Mouse (Mus musculus): ENCODE results near the gene Nhsl2.
"Not testable (repeated sequence)": the region's sequence is repeated elsewhere in the genome, so short reads cannot be mapped to it uniquely, and the experiment has no call there.

Gene Nhsl2

GRCm38 (mm10) chrX:102081573-102082279 is 232.5 kb downstream of the Nhsl2 start:
- DNase-seq (ENCODE audit: low spot score in 2 of 2) = no peak

DNA sequence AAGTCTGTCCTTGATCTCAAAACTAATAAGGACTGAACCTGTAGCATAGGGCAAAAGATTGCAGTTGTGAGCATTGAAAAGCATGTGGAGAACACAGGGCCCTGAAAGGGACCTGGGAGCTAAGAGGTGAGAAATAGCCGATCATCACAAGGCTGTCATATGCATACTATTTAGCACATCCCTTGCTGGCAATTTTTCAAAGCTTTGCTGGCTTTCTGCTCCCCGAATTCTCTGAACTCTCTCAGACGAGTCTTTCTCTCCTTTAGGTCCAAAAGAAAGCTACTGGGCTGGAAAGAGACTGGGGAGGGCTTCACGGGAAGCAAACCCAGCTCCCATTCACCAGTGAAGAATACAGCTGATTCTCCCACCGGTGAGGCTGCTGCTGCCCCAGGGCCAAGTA is 233.2 kb downstream of the Nhsl2 start:
- DNase-seq (ENCODE audit: low spot score in 2 of 2) = no peak

DNA sequence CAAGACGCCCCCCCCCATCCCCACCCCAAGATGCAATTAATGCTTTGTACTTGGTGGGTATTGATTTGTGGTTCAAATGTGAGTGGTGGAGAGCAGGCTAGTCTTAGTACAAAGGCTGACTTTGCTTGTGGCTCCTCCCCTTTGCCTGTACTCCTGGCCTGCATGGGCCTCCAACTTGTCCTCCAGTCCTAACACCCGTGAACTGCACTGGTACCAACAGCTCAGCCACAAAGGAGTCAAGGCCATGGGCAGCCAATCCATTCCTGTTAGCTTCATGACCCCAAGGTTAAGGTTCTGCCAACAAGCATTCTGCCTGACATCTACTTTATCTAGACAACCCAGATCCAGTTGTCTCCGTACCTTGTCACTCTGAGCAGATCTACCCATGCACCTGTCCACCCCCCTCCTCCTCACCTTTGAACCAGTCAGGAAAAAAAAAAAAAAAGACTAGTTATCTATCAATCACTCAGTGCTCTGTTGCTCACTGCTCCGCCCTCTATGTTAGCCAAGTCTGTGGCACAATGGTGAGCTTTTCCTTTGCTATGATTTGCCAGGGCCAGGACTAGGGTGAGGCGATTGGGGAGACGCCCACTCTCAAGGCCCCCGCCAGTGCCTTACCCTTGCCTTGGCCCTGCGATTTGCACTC is 236.7 kb downstream of the Nhsl2 start:
- no peak for DNase-seq (ENCODE audit: low spot score in 2 of 2)

DNA sequence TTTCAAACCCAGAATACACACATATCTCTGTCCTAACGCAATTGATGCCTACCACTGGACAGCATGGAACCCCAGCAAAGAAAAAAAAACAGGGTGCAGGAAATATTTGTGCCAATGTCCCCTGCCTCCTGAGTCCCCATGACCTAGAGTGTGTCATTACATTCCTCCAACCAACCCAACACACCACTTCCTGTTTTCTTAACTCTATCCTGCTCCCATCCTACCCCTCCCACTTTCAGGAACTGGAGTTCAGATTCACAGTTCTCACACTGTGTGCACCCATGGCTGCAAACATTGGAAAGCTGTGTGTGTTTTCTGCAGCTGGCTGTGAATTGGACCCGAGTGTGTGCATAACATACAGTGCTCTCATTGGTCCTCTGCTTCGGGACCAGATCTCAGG is 241.4 kb downstream of the Nhsl2 start:
- no peak for DNase-seq (ENCODE audit: low spot score in 2 of 2)

- no peak for DNase-seq (ENCODE audit: low spot score in 2 of 2)
These were observed 245.3 kb downstream of the Nhsl2 start for GRCm38 (mm10) chrX:102094381-102094904.

DNA sequence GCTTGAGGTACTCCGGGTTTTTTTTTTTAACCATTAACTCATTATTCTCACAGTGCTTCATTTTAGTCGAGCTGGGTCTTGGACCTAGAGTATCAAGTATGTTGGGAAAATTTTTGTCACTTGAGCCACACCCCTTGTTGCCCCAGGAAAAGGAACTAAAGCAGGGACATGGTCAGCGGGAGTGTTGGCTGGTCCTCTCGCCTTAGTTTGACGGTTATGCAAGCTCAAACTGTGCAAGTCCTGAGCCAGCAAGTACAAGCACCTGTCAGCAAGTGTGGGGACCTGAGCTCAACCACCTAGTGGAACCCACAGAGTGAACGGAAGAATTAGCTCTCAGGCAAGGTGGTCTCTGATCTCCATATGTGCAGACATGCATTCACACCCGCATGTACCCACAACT is 252.7 kb downstream of the Nhsl2 start:
- DNase-seq (ENCODE audit: low spot score in 2 of 2) = no peak

GRCm38 (mm10) chrX:102103830-102104229 is 254.6 kb downstream of the Nhsl2 start:
- DNase-seq (ENCODE audit: low spot score in 2 of 2) = not testable (repeated sequence)

DNA sequence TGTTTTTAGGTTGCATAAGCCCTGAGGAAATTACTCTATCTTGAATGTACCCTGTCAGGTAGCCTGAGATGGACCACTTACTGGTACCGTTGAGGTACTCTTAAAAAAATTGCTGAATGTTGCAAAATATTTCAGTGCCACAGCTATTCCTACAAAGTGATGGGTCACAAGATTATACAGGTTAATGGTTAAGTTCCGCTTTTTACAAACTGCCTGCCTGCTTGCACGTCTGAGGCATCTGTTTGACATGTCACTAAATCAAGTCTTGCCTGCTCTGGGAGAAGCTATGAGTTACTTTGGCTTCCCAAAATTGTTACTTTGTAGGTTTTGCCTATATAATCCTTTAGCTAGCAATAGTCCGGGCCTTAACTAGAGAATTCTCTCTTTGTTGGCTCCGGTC is 260.2 kb downstream of the Nhsl2 start:
- not testable (repeated sequence) for DNase-seq (ENCODE audit: low spot score in 2 of 2)

GRCm38 (mm10) chrX:102115676-102116075 is 266.5 kb downstream of the Nhsl2 start:
- no peak for DNase-seq (ENCODE audit: low spot score in 2 of 2)

DNA sequence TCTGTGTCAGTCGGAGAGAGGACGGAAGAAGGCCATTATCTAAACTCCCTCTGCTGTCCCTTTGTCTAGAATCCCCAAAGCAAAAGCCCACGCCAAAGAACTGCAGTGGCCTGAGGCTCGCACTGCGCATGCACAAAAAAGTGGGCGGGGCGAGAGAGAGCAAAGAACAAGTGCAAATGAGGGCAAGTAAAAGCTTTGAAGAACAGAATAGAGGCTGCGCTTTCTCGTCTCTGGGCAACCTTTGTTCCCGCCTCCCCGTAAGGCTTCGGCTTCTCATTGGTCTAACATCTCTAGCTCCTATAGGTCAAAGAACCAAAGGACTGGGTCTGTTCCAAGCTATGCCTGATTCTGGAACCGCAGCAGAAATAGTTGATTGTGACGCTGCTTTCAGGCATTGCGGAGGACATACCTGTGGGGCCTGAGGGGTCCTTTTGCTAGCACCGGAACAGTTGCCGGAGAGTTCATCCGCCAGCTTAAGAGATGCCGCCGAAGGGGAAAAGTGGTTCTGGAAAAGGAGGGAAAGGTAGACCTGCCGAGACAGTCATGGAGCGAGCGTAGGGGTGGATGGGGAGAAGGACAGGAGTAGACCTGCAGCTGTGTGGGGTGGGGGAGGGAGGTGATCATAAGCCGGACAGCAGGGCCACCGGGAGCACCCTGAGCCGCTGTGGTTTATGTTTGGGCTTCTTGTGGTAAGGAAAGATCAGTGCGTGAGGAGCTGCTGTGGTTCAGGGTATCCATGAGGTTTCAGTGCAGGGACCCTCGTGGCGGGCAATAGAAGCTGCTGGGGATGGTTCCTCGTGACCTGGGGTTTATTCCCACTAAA is 270.1 kb downstream of the Nhsl2 start, which contains the start of gene Pin4:
Pin4 (plus strand) TSS at position 406 of the 823 bp plus-strand sequence.
- peak; percentile 86 to 91 for DNase-seq (ENCODE audit: low spot score in 2 of 2)

DNA sequence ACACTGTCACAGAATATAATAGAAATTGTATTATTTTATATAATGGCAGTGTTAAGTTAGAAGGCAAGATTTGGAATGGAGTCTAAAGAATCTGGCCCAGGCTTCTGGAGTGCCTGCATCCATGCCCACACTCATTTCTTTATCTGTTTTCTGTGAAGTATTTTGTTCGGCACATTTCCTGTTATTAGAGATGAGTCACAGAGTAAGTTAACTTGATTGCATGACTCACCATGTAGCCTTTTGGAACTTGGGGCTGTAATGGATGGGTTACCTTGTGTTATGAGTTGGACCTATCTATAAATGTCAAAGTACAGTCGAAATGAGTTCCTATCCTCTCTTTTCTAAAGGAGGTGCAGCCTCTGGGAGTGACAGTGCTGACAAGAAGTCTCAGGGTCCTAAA is 272.1 kb downstream of the Nhsl2 start:
- no peak for DNase-seq (ENCODE audit: low spot score in 2 of 2)

DNA sequence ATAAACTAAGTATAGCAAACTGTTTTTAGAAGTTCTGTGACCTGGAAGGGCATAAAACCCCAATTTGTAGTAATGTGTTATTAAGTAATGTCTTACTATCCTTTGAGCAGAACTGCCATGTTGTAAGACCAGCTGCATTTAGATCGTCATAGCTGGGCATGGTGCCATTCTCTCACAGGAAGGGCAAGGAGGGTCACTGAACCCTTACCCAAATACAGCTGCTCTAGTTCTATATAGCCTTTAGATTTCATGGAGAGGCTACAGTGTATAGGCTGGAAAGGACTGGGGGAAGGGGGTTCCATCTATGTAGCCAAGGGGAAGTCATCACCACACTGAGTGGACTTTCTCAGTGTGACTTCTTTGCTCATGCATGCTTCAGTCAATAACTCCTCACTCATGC is 292.0 kb downstream of the Nhsl2 start:
- DNase-seq (ENCODE audit: low spot score in 2 of 2) = no peak

All from urinary bladder, postnatal 4 days (tissue).